Mouse (Mus musculus): ENCODE measurements at regions not wholly inside any gene's neighbourhood (a gene's known extent, or its start where the extent isn't known, plus 50 kb on each side); places are given as distances from the start of the nearest gene placed in this dataset.

- TF ChIP-seq CTCF (IDR thresholded peaks at IDR 0.05; ENCODE audit: borderline replicate concordance, insufficient read depth, low read depth, low read length) (no peak), POLR2A (IDR thresholded peaks at IDR 0.05; ENCODE audit: borderline replicate concordance, insufficient read depth, low read length) (no peak)
These were observed 66.4 kb upstream of the Rnf152 start for GRCm38 (mm10) chr1:105422945-105423344.

Measured in cerebellum, adult 2 months (tissue).